Mouse (Mus musculus) ES-CJ7 (cell line): Measurements from ENCODE around the gene Klf6.

Source experiments
- DNase-seq: peaks from one replicate; pipeline ENCODE4 v3.0.0; 2011; ENCODE audit warnings: low read depth, low spot score

Klf6 gene

GRCm38 (mm10) chr13:5863408-5863891 lies 2.2 kb downstream of the Klf6 start:
- DNase-seq: no peak

DNA sequence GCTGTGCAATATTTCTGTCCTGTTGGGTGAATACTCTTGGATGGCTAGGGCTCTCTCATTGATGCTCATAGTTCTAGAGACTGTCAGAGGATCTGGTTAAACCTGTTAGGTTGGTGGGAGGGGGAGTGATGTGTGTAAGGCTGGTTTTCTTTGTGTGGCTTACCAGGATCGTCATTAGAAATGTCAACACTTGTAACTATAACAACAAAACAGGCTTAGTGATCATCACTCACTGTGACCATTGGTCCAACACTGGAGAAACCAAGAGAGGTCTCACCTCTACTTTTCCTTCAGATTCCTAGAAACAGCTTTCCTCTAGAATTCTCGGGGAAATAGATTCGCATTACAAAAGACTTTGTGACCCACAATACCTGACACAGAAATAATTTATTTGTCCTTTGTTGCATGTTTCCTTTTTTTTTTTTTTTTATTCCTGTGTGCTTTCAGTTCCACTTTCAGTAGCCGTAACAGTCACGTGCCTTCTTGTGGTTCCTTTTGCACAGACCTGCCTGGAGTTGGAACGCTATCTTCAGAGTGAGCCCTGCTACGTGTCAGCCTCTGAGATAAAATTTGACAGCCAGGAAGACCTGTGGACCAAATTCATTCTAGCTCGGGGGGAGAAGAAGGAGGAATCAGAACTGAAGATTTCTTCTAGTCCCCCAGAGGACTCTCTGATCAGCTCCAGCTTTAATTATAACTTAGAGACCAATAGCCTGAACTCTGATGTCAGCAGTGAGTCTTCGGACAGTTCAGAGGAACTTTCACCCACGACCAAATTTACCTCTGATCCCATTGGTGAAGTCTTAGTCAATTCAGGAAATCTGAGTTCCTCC lies 3.2 kb downstream of the Klf6 start:
- no peak for DNase-seq

- DNase-seq: no peak
These were observed 3.8 kb downstream of the Klf6 start for GRCm38 (mm10) chr13:5865098-5865415.

- DNase-seq: no peak
These were observed 4.8 kb downstream of the Klf6 start for GRCm38 (mm10) chr13:5866091-5866490.

- no peak for DNase-seq
These were observed 5.2 kb downstream of the Klf6 start for GRCm38 (mm10) chr13:5866532-5866931.

- no peak for DNase-seq
These were observed 7.1 kb downstream of the Klf6 start for GRCm38 (mm10) chr13:5868376-5868775.

GRCm38 (mm10) chr13:5869433-5869832 lies 8.2 kb downstream of the Klf6 start:
- DNase-seq: no peak

DNA sequence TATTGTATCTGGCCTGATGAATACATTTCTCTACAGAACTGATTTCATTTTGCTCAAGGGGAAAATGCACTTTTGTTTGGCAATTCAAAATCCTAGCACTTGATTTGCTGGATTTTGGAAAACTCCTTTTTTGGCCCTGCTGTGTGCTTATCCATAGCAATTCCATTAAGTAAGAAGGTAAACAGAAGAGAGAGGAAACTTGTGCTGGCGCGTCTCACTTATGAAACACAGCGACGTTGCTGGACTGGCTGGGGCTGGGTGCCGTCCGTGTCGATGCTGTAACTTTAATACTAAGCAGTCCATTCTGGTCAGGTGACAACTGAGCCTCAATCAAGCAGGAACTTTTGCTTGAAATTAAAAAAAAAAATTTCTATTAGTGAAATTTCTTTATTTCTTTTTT lies 8.6 kb downstream of the Klf6 start:
- DNase-seq: no peak

- no peak for DNase-seq
These were observed 9.3 kb downstream of the Klf6 start for GRCm38 (mm10) chr13:5870382-5871272.

GRCm38 (mm10) chr13:5871414-5871813 lies 10.1 kb downstream of the Klf6 start:
- DNase-seq: no peak

DNA sequence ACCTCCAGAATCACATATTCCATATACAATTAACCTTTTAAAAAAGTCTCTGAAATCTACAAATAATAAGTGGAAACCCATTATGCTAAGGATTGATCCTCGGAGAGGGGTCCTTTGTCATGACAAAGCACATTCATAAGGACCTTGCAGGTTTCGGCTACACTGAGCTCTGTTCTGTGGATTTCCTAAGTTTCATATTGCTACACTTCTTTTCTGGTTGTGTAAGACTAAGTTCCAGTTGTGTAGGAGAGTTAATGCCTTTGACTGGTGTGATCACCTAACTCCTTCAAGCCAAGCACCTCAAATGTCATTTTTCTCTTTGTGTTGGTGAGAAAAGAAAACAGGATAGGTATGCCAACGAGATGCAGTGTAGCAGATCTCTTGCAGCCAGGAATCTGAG lies 12.4 kb downstream of the Klf6 start:
- no peak for DNase-seq

- no peak for DNase-seq
These were observed 14.2 kb downstream of the Klf6 start for GRCm38 (mm10) chr13:5875478-5875877.

DNA sequence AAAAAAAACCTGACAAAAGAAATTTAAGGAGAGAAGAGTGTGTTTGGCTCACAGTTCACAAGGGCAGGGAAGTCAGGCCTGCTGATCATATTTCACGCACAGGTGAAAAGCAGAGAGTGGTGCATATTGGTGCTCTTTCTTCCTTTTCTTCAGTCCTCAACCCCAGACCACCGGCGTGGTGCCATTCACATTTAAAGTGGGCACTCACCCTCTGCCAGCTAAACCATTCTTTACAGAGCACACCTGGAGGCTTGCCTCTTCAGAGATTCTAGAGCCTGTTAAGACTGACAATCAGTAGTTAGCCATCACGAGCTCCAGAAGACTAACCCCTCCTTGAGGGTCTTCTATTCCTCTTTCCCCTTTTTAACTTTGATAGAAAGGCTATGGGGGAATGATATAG lies 17.5 kb downstream of the Klf6 start:
- DNase-seq: peak; percentile 59

GRCm38 (mm10) chr13:5886810-5887209 lies 25.5 kb downstream of the Klf6 start:
- no peak for DNase-seq

DNA sequence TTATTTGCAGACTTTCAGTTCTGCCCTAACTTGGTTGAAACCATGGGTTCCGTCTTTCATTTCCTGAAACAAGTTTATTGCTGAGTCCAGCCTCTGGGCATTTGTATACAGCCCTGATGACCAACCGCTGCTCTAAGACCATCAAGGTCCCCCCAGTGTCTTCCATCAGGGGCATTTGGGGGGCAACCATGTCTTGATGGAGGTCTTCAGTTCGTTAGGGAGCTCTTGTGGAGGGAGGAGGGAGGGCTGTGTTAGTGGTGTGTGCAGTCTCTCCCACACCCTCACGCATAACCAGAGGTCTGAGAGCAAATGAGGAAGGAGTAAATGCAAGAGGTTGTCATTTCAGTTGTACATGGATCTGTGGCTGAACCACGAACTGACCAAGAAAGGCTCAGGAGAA lies 26.9 kb downstream of the Klf6 start:
- no peak for DNase-seq

DNA sequence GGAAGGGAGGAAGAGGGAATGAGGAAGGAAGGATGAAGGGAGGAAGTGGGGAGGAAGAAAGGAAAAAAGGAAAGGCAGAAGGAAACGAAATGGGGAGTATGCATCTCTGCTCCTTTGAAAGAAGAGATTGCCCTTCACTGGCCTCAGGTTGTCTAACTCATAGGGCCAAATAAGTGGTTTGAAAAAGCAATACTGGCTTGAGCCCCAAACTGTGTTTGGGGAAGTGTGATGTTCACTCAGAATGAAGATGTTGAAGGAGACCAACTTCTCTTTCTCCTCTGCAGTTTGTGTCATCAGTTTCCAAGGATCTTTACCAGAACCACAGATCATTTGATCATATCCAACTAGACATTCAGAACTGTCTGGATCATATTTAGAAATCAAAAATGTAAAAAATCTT lies 27.4 kb downstream of the Klf6 start:
- DNase-seq: no peak

- DNase-seq: no peak
These were observed 28.8 kb downstream of the Klf6 start for GRCm38 (mm10) chr13:5890035-5890434.

- no peak for DNase-seq
These were observed 31.6 kb downstream of the Klf6 start for GRCm38 (mm10) chr13:5892684-5893447.

DNA sequence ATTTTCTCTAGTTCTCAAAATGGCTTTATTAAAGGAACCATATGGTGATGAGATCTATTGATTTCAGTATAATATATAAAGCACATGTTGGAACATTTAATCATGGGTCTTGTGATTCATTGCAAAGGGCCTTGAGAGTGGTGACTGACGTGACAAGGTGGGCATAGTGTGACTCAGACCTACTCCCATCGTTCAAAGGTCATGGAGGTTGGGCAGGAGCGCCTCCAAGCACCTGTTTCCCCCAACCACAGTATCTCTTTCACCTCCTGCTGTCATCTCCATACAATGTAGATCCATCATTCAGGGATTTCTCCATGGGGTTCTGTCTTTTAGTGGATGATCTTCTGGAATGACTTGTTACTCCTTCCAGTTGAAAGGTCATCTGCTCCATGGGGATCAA lies 33.6 kb downstream of the Klf6 start:
- DNase-seq: no peak

DNA sequence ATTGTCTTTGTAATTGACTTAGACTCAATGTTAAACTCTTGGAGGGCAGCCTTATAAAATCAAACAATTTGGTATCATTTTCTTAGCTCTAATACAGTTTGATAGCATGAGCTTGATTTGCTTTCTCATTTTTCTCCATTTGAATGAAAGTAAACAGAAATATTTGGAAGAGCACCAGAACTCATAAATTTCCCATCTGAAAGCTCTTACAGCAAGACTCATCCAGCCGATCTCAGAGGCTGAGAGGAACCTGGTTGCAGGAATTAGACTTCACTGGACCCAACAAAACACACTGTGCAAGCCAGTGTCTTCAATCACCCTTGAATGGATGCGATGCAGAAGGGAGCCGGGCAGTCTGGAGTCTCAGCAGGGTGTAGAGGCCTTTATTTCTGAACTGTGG lies 34.6 kb downstream of the Klf6 start:
- DNase-seq: no peak

DNA sequence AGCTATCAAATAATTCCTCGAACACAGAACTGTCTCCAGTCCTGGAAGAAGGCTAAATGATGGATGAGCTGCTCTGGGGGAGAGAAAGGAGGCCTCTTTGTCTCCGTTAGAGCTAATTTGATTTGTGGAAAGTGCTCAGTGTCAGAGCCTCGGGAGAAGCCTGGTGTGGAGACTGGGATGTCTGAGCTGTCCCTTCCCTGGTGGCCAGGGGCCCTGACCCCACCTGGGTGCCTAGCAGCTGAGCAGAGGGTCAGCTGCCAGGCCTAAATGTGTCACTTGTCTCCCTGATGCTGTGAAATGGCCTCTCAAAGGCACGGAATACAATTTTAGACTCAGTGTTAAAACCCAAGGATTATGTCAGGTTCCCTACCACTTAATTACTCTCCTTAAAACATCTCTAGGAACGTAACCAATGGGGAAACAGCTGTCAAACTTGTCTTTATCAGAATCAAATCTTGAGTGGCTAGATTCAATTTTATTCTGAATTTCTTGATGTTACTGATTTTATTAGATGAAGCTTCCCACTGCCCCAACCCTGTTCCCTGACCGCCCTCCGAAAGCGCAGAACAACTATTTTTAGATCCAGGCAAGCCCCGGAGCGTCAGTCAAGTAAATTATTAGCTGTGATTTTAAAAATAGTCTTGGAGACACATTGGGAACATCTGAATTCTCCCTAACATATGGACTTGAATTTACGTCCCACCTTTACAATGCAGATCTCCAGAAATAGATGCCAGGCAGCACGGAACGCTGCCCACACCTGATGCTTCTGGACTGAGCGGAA lies 36.1 kb downstream of the Klf6 start:
- DNase-seq: no peak
